Mouse (Mus musculus) heart, adult 2 months (tissue): Measurements from ENCODE around the gene H2-K1. TPM values are rescaled to one million over a fixed set of nuclear protein-coding genes. Genes with fewer than 3 reads are reported as not detected.

Experiments used
- DNase-seq, 2 experiments: peaks; one replicate each; pipeline ENCODE4 v3.0.0; 2021
- H3K27ac ChIP-seq: fragments of 200-600 bp; 2 replicates; pipeline ENCODE4 v1.8.1; 2022
- H3K27me3 ChIP-seq: fragments of 200-500 bp; 2 replicates; pipeline ENCODE4 v1.6.1; 2012; ENCODE audit warnings: mild to moderate bottlenecking, low read length, inconsistent platforms, mixed read lengths; ENCODE audit not compliant: control insufficient read depth, insufficient read depth
- H3K36me3 ChIP-seq: fragments of 200-500 bp; 2 replicates; pipeline ENCODE4 v1.6.1; 2012; ENCODE audit warnings: low read length, inconsistent platforms; ENCODE audit not compliant: control insufficient read depth, insufficient read depth
- H3K4me1 ChIP-seq: fragments of 200-500 bp; 2 replicates; pipeline ENCODE4 v1.6.1; 2011; ENCODE audit warnings: low read length; ENCODE audit not compliant: control insufficient read depth, insufficient read depth
- H3K4me3 ChIP-seq: fragments of 200-600 bp; 2 replicates; pipeline ENCODE4 v1.8.1; 2022
- H3K79me2 ChIP-seq: fragments of 200-500 bp; replicated peaks from 2 replicates; pipeline ENCODE4 v1.6.1; 2012; ENCODE audit warnings: mild to moderate bottlenecking, inconsistent platforms, low read length, moderate library complexity, mixed read lengths; ENCODE audit not compliant: control insufficient read depth, insufficient read depth
- H3K9ac ChIP-seq: fragments of 200-500 bp; 2 replicates; pipeline ENCODE4 v1.6.1; 2012; ENCODE audit warnings: low read depth, mild to moderate bottlenecking, control low read depth, inconsistent platforms, low read length, mixed read lengths
- CTCF ChIP-seq: fragments of 200-600 bp; IDR thresholded peaks from 2 replicates; pipeline ENCODE4 v1.8.1; 2022; ENCODE audit warnings: antibody characterized with exemption, mild to moderate bottlenecking, moderate library complexity
- EP300 ChIP-seq: fragments of 200-500 bp; IDR thresholded peaks from 2 replicates; pipeline ENCODE4 v1.6.1; 2011; ENCODE audit warnings: low read depth, low read length, control low read depth; ENCODE audit not compliant: insufficient read depth
- POLR2A ChIP-seq: fragments of 200-500 bp; IDR thresholded peaks from 2 replicates; pipeline ENCODE4 v1.6.1; 2011; ENCODE audit warnings: mild to moderate bottlenecking, low read depth, low read length, control low read depth; ENCODE audit not compliant: insufficient read depth
- WGBS: fragments of 180-500 bp; shearing (Covaris S2); methylation state at CpG from one replicate; pipeline ENCODE4 v1.1.7; 2018; 5-methylcytosine and 5-hydroxymethylcytosine counted together
- intact Hi-C: fragments of 180-260 bp; cut with DNase I; formaldehyde crosslinking; loops from one replicate; pipeline ENCODE4 v1.15.1; 2025
- long read RNA-seq: library from polyadenylated mRNA; stranded (forward); transcript quantifications from one replicate; pipeline ENCODE4 v2.0.0, GENCODE M21; 2021
- polyA plus RNA-seq: library from polyadenylated mRNA; depleted of rRNA; stranded (reverse); fragments of >200 nt; gene quantifications from 2 replicates; pipeline ENCODE4 v1.2.3, GENCODE M21; 2012; rRNA removed
- total RNA-seq, 2 experiments: library from RNA; stranded (reverse); gene quantifications; 2 replicates each; pipeline ENCODE4 v1.2.3; 2021

H2-K1 gene
- total RNA-seq (100 to 1,000 TPM; 103 to 117 TPM), polyA plus RNA-seq (655 and 1,075 TPM in 2 replicates)
- long read RNA-seq, transcript H2-K1-205 (8 exons, 1,570 nt), result minor isoform, 12 of 38 reads
- long read RNA-seq, transcript H2-K1-201 (8 exons, 1,619 nt), result major isoform, 13 of 38 reads
- long read RNA-seq, partial matches to known transcripts, result 4 of 38 reads
- long read RNA-seq, other reads (novel, unspliced or antisense), result 9 of 38 reads

GRCm38 (mm10) chr17:34000150-34000537 is at the start of gene H2-K1:
Gene H2-K1 (minus strand): TSS chr17:34000347.
- Histone ChIP-seq H3K27me3 (no peaks in the 10 kb centered on the region), H3K36me3 (no peaks in the 10 kb centered on the region), H3K4me1 (no peaks in the 10 kb centered on the region; the same call in none of the 2 replicates), H3K4me3 (peak within 1 kb of the TSS; percentile 71), H3K9ac (peak within 1 kb of the TSS; percentile 94), H3K27ac (peak within 1 kb of the TSS; percentile 77), H3K79me2 (no peaks in the 10 kb centered on the region)
- intact Hi-C loops, result no loop called here
- DNase-seq, result peak; percentile 92 to 95
- under 1% methylated on average over 27 of the region's 30 CpGs for WGBS
- peak; percentile 99 for TF ChIP-seq POLR2A
- no peak for TF ChIP-seq CTCF
- peak; percentile 32; the same call in 1 of the 2 replicates for TF ChIP-seq EP300

- H3K4me3 ChIP-seq, result no peak overlapping the region
- WGBS, result 81% methylated on average over 5 of the region's 5 CpGs
Observed at GRCm38 (mm10) chr17:34047404-34048050, 47.4 kb upstream of the H2-K1 start.

GRCm38 (mm10) chr17:34045941-34046340 is 45.8 kb upstream of the H2-K1 start:
- Histone ChIP-seq H3K9ac (no peak overlapping the region), H3K4me1 (no peaks in the 10 kb centered on the region), H3K27me3 (no peaks in the 10 kb centered on the region), H3K36me3 (no peaks in the 10 kb centered on the region), H3K27ac (no peak overlapping the region), H3K4me3 (no peak overlapping the region), H3K79me2 (no peaks in the 10 kb centered on the region)
- TF ChIP-seq CTCF (no peak), POLR2A (no peak), EP300 (no peak)
- no peak for DNase-seq
- WGBS, result 82% methylated on average over 14 of the region's 14 CpGs
- intact Hi-C loops, result no loop called here

More at GRCm38 (mm10) chr17:34047404-34048050, 47.4 kb upstream of the H2-K1 start:
- TF ChIP-seq EP300 (no peak), POLR2A (no peak), CTCF (no peak)
- Histone ChIP-seq H3K36me3 (no peaks in the 10 kb centered on the region), H3K27ac (no peak overlapping the region), H3K4me1 (no peaks in the 10 kb centered on the region), H3K79me2 (no peaks in the 10 kb centered on the region), H3K27me3 (no peaks in the 10 kb centered on the region), H3K9ac (no peak overlapping the region)
- no peak for DNase-seq
- intact Hi-C loops, result no loop called here

- H3K9ac ChIP-seq, result no peak overlapping the region
- no peak for TF ChIP-seq EP300
- 0 out of 2 replicates have a peak, but pooled peaks have one; percentile 2 for TF ChIP-seq POLR2A
- no peaks in the 10 kb centered on the region for H3K36me3 ChIP-seq
- intact Hi-C loops, result no loop called here
- peak; percentile 69 to 81 for DNase-seq
- peaks cover 2% of the 10 kb centered on the region; the same call in 1 of the 2 replicates for H3K4me1 ChIP-seq
- H3K79me2 ChIP-seq, result no peaks in the 10 kb centered on the region
- WGBS, result 16% methylated on average over 17 of the region's 17 CpGs
- H3K27me3 ChIP-seq, result no peaks in the 10 kb centered on the region
- H3K27ac ChIP-seq, result no peak overlapping the region
- no peak overlapping the region for H3K4me3 ChIP-seq
Observed at GRCm38 (mm10) chr17:34039562-34040450, 39.7 kb upstream of the H2-K1 start.

GRCm38 (mm10) chr17:34038878-34039561 is 38.9 kb upstream of the H2-K1 start, which contains the start of gene Col11a2:
Gene Col11a2 (plus strand): TSS chr17:34039437.
- intact Hi-C loops, result no loop called here
- Histone ChIP-seq H3K27ac (no peak within 1 kb of the TSS), H3K9ac (no peak within 1 kb of the TSS), H3K4me1 (peaks cover 3% of the 10 kb centered on the region; the same call in 1 of the 2 replicates), H3K36me3 (no peaks in the 10 kb centered on the region), H3K4me3 (no peak within 1 kb of the TSS), H3K79me2 (no peaks in the 10 kb centered on the region), H3K27me3 (no peaks in the 10 kb centered on the region)
- peak in 1 of 2 experiments; percentile 33 for DNase-seq
- 10% methylated on average over 28 of the region's 28 CpGs for whole genome bisulfite sequencing
- TF ChIP-seq EP300 (no peak), CTCF (no peak), POLR2A (no peak)
